Comparison of ENCODE assay signal across 8 mouse cellular contexts in genomic region chr11:88187417-88188133, GRCm38 (mm10). TPM values are rescaled to one million over a fixed set of nuclear protein-coding genes. Genes with fewer than 3 reads are reported as not detected.
DNase-seq lines count a peak whose midpoint lies in the region; ATAC-seq and TF ChIP-seq lines count a peak whose summit lies in the region.

No protein-coding gene starts in this region.

- H3K9me3 ChIP-seq in ES-Bruce4 (replicated peaks; ENCODE audit: control insufficient read depth, insufficient read depth, low read length, poor library complexity, severe bottlenecking): no peaks in the 10 kb centered on the region
- no peaks in the 10 kb centered on the region for H3K9me3 ChIP-seq in forebrain, embryonic 16.5 days (ENCODE audit: control insufficient read depth, low read length)
- H3K9me3 ChIP-seq in neural tube, embryonic 15.5 days (replicated peaks): no peaks in the 10 kb centered on the region

- TF ChIP-seq POLR2A in ES-Bruce4 (IDR thresholded peaks at IDR 0.05; ENCODE audit: insufficient read depth, low read length): no peak
- TF ChIP-seq POLR2A in lung, adult 2 months (IDR thresholded peaks at IDR 0.05; ENCODE audit: borderline replicate concordance, extremely low read depth, low read depth, low read length): peak; percentile 46; the same call in 1 of the 2 replicates

- H3K36me3 ChIP-seq in ES-Bruce4 (ENCODE audit: control insufficient read depth, insufficient read depth, low read length, poor library complexity, severe bottlenecking): no peaks in the 10 kb centered on the region
- peaks cover 11% of the 10 kb centered on the region for H3K36me3 ChIP-seq in forebrain, embryonic 16.5 days (ENCODE audit: control insufficient read depth, insufficient read depth)
- H3K36me3 ChIP-seq in neural tube, embryonic 15.5 days: peaks cover 33% of the 10 kb centered on the region

- 12% methylated on average over 25 of the region's 25 CpGs for WGBS in forebrain, embryonic 16.5 days
- WGBS in lung, adult 2 months: 9% methylated on average over 25 of the region's 25 CpGs
- WGBS in neural tube, embryonic 15.5 days: 12% methylated on average over 25 of the region's 25 CpGs

- H3K27me3 ChIP-seq in ES-Bruce4 (ENCODE audit: control insufficient read depth, insufficient read depth, low read length, poor library complexity, severe bottlenecking): no peaks in the 10 kb centered on the region
- H3K27me3 ChIP-seq in forebrain, embryonic 16.5 days (replicated peaks; ENCODE audit: control insufficient read depth, insufficient read depth, low read length): peaks cover 8% of the 10 kb centered on the region
- peaks cover 15% of the 10 kb centered on the region for H3K27me3 ChIP-seq in neural tube, embryonic 15.5 days (replicated peaks)

- peak overlapping the region; percentile 15 for H3K4me3 ChIP-seq in ES-Bruce4 (ENCODE audit: low read depth, low read length)
- H3K4me3 ChIP-seq in forebrain, embryonic 16.5 days (replicated peaks; ENCODE audit: low read length): 0 out of 2 replicates have a peak overlapping the region, but pooled peaks have one; percentile 12
- peak overlapping the region; percentile 43 for H3K4me3 ChIP-seq in layer of hippocampus, adult 2 months
- peak overlapping the region; percentile 58 for H3K4me3 ChIP-seq in lung, adult 2 months (replicated peaks; ENCODE audit: extremely low read depth, low read depth, low read length)
- H3K4me3 ChIP-seq in neural tube, embryonic 15.5 days (replicated peaks): 0 out of 2 replicates have a peak overlapping the region, but pooled peaks have one; percentile 9

- DNase-seq in heart, postnatal 36 days: peak; percentile 83 to 88
- DNase-seq in layer of hippocampus, adult 2 months (ENCODE audit: low spot score in 2 of 2): peak; percentile 78 to 82
- peak; percentile 81 for DNase-seq in lung, adult 2 months
- peak; percentile 88 for DNase-seq in testis, postnatal 10 days (ENCODE audit: low spot score)

- peak overlapping the region; percentile 16; the same call in 1 of the 2 replicates for H3K27ac ChIP-seq in ES-Bruce4 (ENCODE audit: insufficient read depth, low read length)
- 0 out of 2 replicates have a peak overlapping the region, but pooled peaks have one; percentile 16 for H3K27ac ChIP-seq in forebrain, embryonic 16.5 days (ENCODE audit: low read length)
- peak overlapping the region; percentile 82 for H3K27ac ChIP-seq in layer of hippocampus, adult 2 months
- peak overlapping the region; percentile 79 for H3K27ac ChIP-seq in neural tube, embryonic 15.5 days (replicated peaks)

- peak overlapping the region; percentile 58 for H3K9ac ChIP-seq in ES-Bruce4 (ENCODE audit: low read depth, poor library complexity, severe bottlenecking)
- H3K9ac ChIP-seq in forebrain, embryonic 16.5 days (replicated peaks; ENCODE audit: low read depth, low read length): peak overlapping the region; percentile 35
- H3K9ac ChIP-seq in neural tube, embryonic 15.5 days (replicated peaks): peak overlapping the region; percentile 31

- ATAC-seq in cerebellum, adult (ENCODE audit: insufficient number of reproducible peaks, low FRiP score, low TSS enrichment): peak; percentile 95
- ATAC-seq in forebrain, embryonic 16.5 days: peak; percentile 95
- peak; percentile 90 for ATAC-seq in neural tube, embryonic 15.5 days (ENCODE audit: low FRiP score)

- TF ChIP-seq CTCF in ES-Bruce4 (IDR thresholded peaks at IDR 0.05; ENCODE audit: low read depth, low read length): peak; percentile 89
- peak; percentile 93 for TF ChIP-seq CTCF in layer of hippocampus, adult 2 months (conservative IDR thresholded peaks at IDR 0.05)
- TF ChIP-seq CTCF in lung, adult 2 months (IDR thresholded peaks at IDR 0.05; ENCODE audit: insufficient read depth, low read length): peak; percentile 90

- intact Hi-C loops in heart, postnatal 36 days (cut with DNase I): loop anchor here (2.0 kb wide), 1 partner anchor 129 kb away; no protein-coding TSS in a partner anchor

- H3K4me2 ChIP-seq in forebrain, embryonic 16.5 days (ENCODE audit: low read length): peak overlapping the region; percentile 43
- H3K4me2 ChIP-seq in neural tube, embryonic 15.5 days: peak overlapping the region; percentile 49

- 0 out of 2 replicates have a peak, but pooled peaks have one; percentile 8 for TF ChIP-seq EP300 in ES-Bruce4 (IDR thresholded peaks at IDR 0.05; ENCODE audit: insufficient read depth, low read depth, low read length)

- peaks cover 7% of the 10 kb centered on the region for H3K4me1 ChIP-seq in ES-Bruce4 (ENCODE audit: control insufficient read depth, insufficient read depth, low read length)
- peaks cover 16% of the 10 kb centered on the region for H3K4me1 ChIP-seq in forebrain, embryonic 16.5 days (replicated peaks; ENCODE audit: control insufficient read depth, insufficient read depth, low read length)
- peaks cover 9% of the 10 kb centered on the region; the same call in 1 of the 2 replicates for H3K4me1 ChIP-seq in lung, adult 2 months (ENCODE audit: control insufficient read depth, insufficient read depth, low read length)
- peaks cover 21% of the 10 kb centered on the region for H3K4me1 ChIP-seq in neural tube, embryonic 15.5 days

RNA-seq across cellular contexts. Expression of gene Mrps23, which starts 16.6 kb away (rescaled TPM):
- polyA plus RNA-seq in ES-Bruce4 (2011; ENCODE audit: insufficient read depth, insufficient read length, low read depth, missing spikeins): 67.9 and 107 TPM in 2 replicates
- 64.9 and 68.8 TPM in 2 replicates for polyA plus RNA-seq in forebrain, embryonic 16.5 days (2015; fragmentation: Nextera tagmentation; extraction: Ambion mirVana)
- 100 to 1,000 TPM; 273 to 312 TPM for total RNA-seq in heart, postnatal 36 days (2021)
- 10 to 100 TPM; 64.9 to 65.6 TPM for total RNA-seq in layer of hippocampus, adult 2 months (2021)
- 23.3 and 39.0 TPM in 2 replicates for polyA plus RNA-seq in lung, adult 2 months (2012; rRNA removed)
- polyA plus RNA-seq in neural tube, embryonic 15.5 days (2015; fragmentation: Nextera tagmentation; extraction: Ambion mirVana): 64.9 and 66.2 TPM in 2 replicates

Comparison
In these comparisons a context has a peak if more than half of its experiments do, and no peak if none do; other contexts are left out.
1. Peak in every context shown above with its lines: DNase-seq, ATAC-seq, H3K4me3 ChIP-seq and H3K27ac ChIP-seq.
2. H3K27ac ChIP-seq: peak in every context shown above with its lines; median percentile 82 in layer of hippocampus, adult 2 months; 79 in neural tube, embryonic 15.5 days; 16 in ES-Bruce4; 16 in forebrain, embryonic 16.5 days.